Mouse (Mus musculus) kidney, embryonic 15.5 days (tissue): ENCODE results near the gene Zfp120. TPM values are rescaled to one million over a fixed set of nuclear protein-coding genes. Genes with fewer than 3 reads are reported as not detected.
"Not testable (repeated sequence)": the region's sequence is repeated elsewhere in the genome, so short reads cannot be mapped to it uniquely, and the experiment has no call there.

Experiments used
- ATAC-seq: fragments of 200-750 bp; cut with Nextera tagmentation; replicated peaks from 2 replicates; pipeline ENCODE4 v1.8.0; 2017; ENCODE audit warnings: moderate TSS enrichment; ENCODE audit not compliant: low FRiP score
- H3K27ac ChIP-seq: fragments of 300-500 bp; sonication (generic); 2 replicates; pipeline ENCODE4 v1.5.1; 2015; ENCODE audit warnings: mild to moderate bottlenecking, inconsistent platforms
- H3K27me3 ChIP-seq: fragments of 300-500 bp; sonication (generic); 2 replicates; pipeline ENCODE4 v1.6.1; 2015; ENCODE audit warnings: inconsistent platforms
- H3K36me3 ChIP-seq: fragments of 300-500 bp; sonication (generic); 2 replicates; pipeline ENCODE4 v1.6.1; 2015; ENCODE audit warnings: inconsistent platforms
- H3K4me1 ChIP-seq: fragments of 300-500 bp; sonication (generic); 2 replicates; pipeline ENCODE4 v1.6.1; 2015; ENCODE audit warnings: inconsistent platforms
- H3K4me2 ChIP-seq: fragments of 300-500 bp; sonication (generic); 2 replicates; pipeline ENCODE4 v1.6.1; 2015; ENCODE audit warnings: moderate library complexity, mild to moderate bottlenecking, inconsistent platforms
- H3K4me3 ChIP-seq: fragments of 300-500 bp; sonication (generic); replicated peaks from 2 replicates; pipeline ENCODE4 v1.5.1; 2015; ENCODE audit warnings: mild to moderate bottlenecking, inconsistent platforms
- H3K9ac ChIP-seq: fragments of 300-500 bp; sonication (generic); 2 replicates; pipeline ENCODE4 v1.6.1; 2015; ENCODE audit warnings: mild to moderate bottlenecking, inconsistent platforms
- H3K9me3 ChIP-seq: fragments of 300-500 bp; sonication (generic); replicated peaks from 2 replicates; pipeline ENCODE4 v1.6.1; 2016; ENCODE audit warnings: inconsistent platforms
- whole genome bisulfite sequencing: fragments of 180-500 bp; shearing (Covaris S2); methylation state at CpG from one replicate; pipeline ENCODE4 v1.1.7; 2015; ENCODE audit warnings: mixed read lengths; 5-methylcytosine and 5-hydroxymethylcytosine counted together
- polyA plus RNA-seq: library from polyadenylated mRNA; unstranded; fragments of >200 nt; fragmentation: Nextera tagmentation; extraction: Ambion mirVana; gene quantifications from 2 replicates; pipeline ENCODE4 v1.2.1, GENCODE M21; 2015

Zfp120 gene
- polyA plus RNA-seq: 7.2 and 9.0 TPM in 2 replicates

DNA sequence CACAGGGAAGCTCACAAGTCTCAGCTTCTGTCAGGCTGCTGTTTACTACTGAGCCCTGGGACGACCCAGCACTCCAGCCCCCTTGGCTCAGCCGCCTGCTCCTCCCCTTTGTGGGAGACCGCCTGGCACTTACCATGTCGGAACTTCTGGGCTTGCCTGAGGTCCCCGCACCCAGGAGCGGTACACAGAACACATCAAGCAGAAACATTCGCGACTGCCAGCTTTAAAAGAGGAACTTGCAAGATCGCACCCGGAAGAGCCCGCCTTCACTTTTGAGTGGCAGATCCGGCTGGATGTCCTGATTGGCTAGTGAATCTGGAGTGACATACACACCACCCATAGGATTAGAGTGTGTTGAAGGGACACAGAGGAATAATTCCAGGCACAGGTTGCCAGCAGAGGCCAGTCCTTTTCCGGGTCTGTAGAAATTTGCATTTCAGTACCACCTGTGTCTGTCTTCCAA is at the start of gene Zfp120:
Zfp120 (minus strand) TSS at position 274 of the 463 bp plus-strand sequence.
- Histone ChIP-seq H3K4me2 (peak within 1 kb of the TSS; percentile 62), H3K9me3 (no peaks in the 10 kb centered on the region), H3K27ac (peak within 1 kb of the TSS; percentile 86), H3K9ac (peak within 1 kb of the TSS; percentile 81), H3K4me3 (peak within 1 kb of the TSS; percentile 84), H3K27me3 (no peaks in the 10 kb centered on the region), H3K4me1 (peaks cover 6% of the 10 kb centered on the region), H3K36me3 (peaks cover 14% of the 10 kb centered on the region; the same call in 1 of the 2 replicates)
- 0% methylated on average over 13 of the region's 13 CpGs for WGBS
- ATAC-seq: peak; percentile 100

DNA sequence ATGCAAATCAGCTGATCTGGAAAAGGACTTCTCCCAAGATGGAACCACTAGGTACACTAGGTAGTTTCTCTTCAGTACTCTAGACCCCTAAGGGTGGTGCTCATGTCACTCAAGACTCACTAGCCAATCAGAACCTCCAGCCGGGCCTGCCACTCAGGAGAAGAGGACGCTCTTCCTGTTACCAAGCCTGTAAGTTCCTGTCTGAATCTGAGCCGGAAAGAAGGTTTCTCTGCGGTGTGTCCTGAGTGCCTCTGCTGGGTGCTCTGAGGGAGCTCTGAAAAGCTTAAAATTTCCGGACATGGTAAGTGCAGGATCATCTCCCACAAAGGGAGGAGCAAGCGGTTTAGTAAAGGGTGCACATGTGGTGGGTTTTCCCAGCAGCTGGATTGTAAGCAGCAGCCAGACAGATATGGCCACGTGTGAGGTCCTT is 45.1 kb upstream of the Zfp120 start, which contains the start of gene Gm14139:
Gm14139 (plus strand) TSS at position 186 of the 430 bp plus-strand sequence.
- H3K4me3 ChIP-seq, H3K27me3 ChIP-seq, H3K9ac ChIP-seq, ATAC-seq, H3K4me2 ChIP-seq, H3K27ac ChIP-seq, H3K36me3 ChIP-seq, H3K4me1 ChIP-seq, H3K9me3 ChIP-seq: not testable (repeated sequence)
- WGBS: 78% methylated on average over 7 of the region's 7 CpGs

DNA sequence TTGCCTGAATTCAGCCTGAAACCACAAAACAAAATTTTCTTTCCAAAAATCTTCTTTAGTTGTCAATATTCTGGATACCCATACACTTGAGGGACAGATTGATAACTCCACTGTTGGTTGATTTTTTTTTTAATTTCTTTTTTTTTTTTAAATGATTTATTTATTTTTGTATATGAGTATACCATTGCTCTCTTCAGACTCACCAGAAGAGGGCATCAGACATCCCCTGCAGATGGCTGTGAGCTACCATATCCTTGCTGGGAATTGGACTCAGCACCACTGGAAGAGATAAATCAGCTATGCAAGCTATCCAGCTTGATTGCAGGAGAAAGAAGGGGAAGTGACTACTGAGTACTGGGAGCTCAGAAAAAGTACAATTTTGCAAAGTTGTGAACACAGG is 44.5 kb upstream of the Zfp120 start:
- not testable (repeated sequence) for H3K4me1 ChIP-seq, ATAC-seq, H3K4me2 ChIP-seq, H3K4me3 ChIP-seq, H3K9me3 ChIP-seq, H3K9ac ChIP-seq, H3K27me3 ChIP-seq, H3K27ac ChIP-seq, H3K36me3 ChIP-seq

DNA sequence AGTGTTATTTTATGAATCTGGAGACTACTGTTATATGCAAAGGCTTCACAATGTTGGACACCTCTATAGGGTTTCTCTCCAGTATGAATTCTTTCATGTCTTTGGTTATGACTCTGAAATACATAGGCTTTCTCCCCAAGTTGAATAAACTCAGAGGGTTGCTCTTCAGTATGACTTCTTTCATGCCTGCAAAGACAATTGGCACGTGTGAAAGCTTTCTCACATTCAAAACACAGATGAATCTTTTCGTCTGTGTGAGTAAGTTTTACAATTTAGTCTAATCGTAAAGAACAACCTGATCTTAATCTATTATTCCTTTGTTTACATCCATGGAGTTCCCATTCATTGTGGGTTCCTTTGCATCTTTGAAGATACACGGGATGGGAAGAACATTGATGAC is 43.1 kb upstream of the Zfp120 start, which contains the start of gene Gm10770:
Gm10770 (minus strand) TSS at position 101 of the 400 bp plus-strand sequence.
- H3K4me3 ChIP-seq, H3K9ac ChIP-seq, ATAC-seq, H3K27me3 ChIP-seq, H3K9me3 ChIP-seq, H3K4me1 ChIP-seq, H3K27ac ChIP-seq, H3K4me2 ChIP-seq, H3K36me3 ChIP-seq: not testable (repeated sequence)
- WGBS: 86% methylated on average over 4 of the region's 4 CpGs

DNA sequence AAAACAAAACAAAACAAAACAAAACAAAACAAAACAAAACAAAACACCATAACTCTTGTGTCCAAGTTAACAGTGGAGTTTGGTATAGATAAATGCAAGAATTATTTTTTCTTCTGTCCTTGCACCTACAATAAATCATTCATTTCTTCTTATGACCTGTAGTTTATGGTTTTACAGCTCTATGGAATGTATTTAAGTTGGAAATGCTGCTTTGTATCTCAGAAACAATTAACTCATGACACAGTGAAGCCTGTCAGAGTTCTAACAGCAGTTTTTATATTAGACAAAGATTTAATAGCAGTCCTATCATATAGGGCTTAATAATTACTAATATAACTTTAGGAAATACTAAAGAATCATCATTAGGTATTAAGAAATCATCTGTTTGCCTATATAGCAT is 37.3 kb upstream of the Zfp120 start:
- Histone ChIP-seq H3K27ac (no peak overlapping the region), H3K4me2 (no peak overlapping the region), H3K4me1 (no peaks in the 10 kb centered on the region), H3K4me3 (no peak overlapping the region), H3K9me3 (no peaks in the 10 kb centered on the region), H3K36me3 (no peaks in the 10 kb centered on the region), H3K27me3 (no peaks in the 10 kb centered on the region), H3K9ac (no peak overlapping the region)
- no peak for ATAC-seq

DNA sequence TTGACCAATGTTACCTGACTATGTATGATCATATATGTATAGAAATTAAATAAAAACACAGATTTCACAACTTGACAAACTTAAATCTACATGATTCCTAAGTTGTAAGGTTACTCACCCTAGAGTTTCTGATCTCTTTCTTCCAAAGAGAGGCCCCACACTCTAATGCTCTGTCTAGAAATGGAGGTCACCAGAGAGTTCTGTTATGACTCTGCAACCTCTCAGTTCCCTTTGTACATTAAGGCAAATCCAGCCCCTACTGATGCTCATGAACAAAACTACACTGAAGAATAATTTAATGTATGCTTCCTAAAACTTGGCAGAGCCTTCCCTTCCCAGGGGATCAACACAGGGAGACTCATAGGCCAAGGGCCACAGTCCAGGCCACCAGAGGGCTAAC is 30.2 kb upstream of the Zfp120 start:
- Histone ChIP-seq H3K4me3 (no peak overlapping the region), H3K27me3 (no peaks in the 10 kb centered on the region), H3K36me3 (no peaks in the 10 kb centered on the region), H3K9me3 (no peaks in the 10 kb centered on the region), H3K27ac (no peak overlapping the region), H3K9ac (no peak overlapping the region), H3K4me1 (no peaks in the 10 kb centered on the region), H3K4me2 (no peak overlapping the region)
- no peak for ATAC-seq

DNA sequence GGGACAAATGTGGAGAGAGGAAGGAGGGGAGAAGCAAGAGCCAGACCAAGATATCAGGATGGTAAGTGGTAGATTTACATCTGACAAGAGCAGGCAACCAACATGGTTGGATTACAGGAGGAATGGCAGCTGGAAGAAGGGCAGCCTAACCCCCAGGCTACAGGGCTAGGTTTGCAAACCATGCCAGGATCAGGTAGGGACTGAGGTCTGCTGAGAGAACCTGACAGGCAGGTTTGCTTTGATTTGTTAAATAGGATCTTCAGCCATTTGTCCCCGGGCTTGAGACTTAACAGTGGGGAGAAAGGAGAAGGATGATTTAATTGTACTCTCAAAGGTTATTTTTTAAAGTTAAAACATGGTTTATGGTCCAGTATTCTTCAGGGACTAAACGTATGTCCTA is 3.7 kb downstream of the Zfp120 start:
- Histone ChIP-seq H3K4me2 (no peak overlapping the region), H3K4me1 (peaks cover 6% of the 10 kb centered on the region), H3K36me3 (peaks cover 28% of the 10 kb centered on the region), H3K4me3 (no peak overlapping the region), H3K27ac (no peak overlapping the region), H3K9ac (no peak overlapping the region), H3K9me3 (no peaks in the 10 kb centered on the region), H3K27me3 (no peaks in the 10 kb centered on the region)
- no peak for ATAC-seq
- 74% methylated on average over 2 of the region's 2 CpGs for WGBS

DNA sequence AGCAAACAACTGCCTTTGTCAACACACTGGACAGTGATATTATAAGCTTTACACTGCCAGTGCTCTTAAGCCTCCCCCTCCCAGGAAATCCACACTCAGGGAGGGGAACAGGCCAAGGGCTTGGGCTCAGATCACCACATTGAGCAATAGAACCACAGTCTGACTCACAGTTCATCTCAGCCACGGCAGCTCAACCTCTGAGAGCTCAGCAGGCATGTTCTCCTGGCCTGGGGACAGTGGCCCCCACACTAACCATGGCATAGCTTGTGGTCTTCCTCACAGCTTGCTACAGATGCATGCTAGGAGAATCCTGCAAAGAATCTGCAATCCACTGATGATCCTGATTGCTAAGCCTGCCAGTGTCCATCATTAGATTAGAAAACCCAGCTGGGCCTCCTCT is 4.5 kb downstream of the Zfp120 start:
- H3K27me3 ChIP-seq, H3K9ac ChIP-seq, ATAC-seq, H3K27ac ChIP-seq, H3K9me3 ChIP-seq, H3K4me2 ChIP-seq, H3K4me3 ChIP-seq, H3K4me1 ChIP-seq: not testable (repeated sequence)
- whole genome bisulfite sequencing: 91% methylated on average over 1 of the region's 1 CpGs
- peaks cover 28% of the 10 kb centered on the region for H3K36me3 ChIP-seq

DNA sequence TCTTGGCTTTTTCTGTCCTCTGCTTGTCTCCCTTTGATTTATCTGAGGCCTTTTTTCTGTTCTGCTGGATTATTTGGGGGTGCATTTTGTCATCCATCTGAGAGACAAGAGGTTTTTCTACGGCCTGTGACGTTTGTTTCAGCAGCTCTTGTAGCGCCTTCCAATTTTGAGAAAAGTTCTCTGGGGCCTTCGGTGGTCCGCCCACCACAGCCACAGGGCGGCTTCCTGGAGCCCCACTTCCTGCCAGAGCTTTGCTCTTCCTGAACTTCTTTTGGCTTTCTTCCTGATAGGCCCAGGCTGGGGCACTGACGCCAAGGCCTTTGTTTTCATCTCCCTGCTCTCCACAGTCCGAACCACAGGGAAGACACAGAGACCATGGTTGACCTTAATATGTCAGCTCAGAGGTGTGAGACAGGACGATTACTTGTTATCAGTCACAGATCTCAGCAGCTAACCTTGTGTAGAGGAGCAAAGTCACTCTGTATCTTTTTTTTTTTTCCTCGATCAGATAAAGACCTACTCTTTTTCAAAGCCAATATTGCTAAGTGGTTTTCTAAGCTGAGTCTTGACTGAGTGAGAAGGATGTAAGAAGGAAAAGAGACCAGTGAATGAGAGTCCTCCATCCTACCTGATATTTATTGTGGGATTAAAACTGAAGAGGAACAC is 25.1 kb downstream of the Zfp120 start:
- Histone ChIP-seq H3K9ac (no peak overlapping the region), H3K4me1 (no peaks in the 10 kb centered on the region), H3K36me3 (peaks cover 33% of the 10 kb centered on the region), H3K4me3 (no peak overlapping the region), H3K27ac (no peak overlapping the region), H3K27me3 (no peaks in the 10 kb centered on the region), H3K9me3 (peaks cover 10% of the 10 kb centered on the region; the same call in 1 of the 2 replicates), H3K4me2 (no peak overlapping the region)
- no peak for ATAC-seq
- 84% methylated on average over 10 of the region's 10 CpGs for WGBS

DNA sequence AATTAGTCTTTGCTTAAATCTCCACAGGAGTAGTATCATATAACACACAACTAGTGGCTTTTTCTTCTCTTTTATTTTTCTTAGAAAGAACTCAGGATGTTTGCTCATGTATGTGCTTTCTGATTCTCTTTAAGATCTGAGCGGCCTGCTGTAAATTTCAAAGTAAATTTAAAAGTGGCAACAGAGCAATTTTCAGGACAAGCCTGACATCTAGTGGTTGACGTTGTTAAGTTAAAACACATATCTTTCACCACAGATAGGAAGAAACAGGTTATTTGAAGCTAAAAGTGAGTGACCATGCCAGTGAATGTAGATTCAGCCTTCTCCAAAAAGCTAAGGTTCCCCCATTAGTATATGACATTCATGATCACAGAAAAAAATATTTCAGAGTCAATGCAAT is 36.9 kb downstream of the Zfp120 start:
- 10% methylated on average over 2 of the region's 2 CpGs for WGBS
- H3K4me2 ChIP-seq, ATAC-seq, H3K4me1 ChIP-seq, H3K27me3 ChIP-seq, H3K9me3 ChIP-seq, H3K4me3 ChIP-seq, H3K27ac ChIP-seq, H3K36me3 ChIP-seq, H3K9ac ChIP-seq: not testable (repeated sequence)

Other genes starting within 250 kb of the Zfp120 start
- not detected in 2 replicates for gene Gm10770, start 43.0 kb upstream of the Zfp120 start, polyA plus RNA-seq
- not detected in 2 replicates for gene Gm14139, start 45.0 kb upstream of the Zfp120 start, polyA plus RNA-seq
- gene Zfp937, start 81.4 kb upstream of the Zfp120 start, polyA plus RNA-seq: 13.2 and 13.6 TPM in 2 replicates
- gene Gm21994, start 118.9 kb upstream of the Zfp120 start, polyA plus RNA-seq: 6.9 and 7.2 TPM in 2 replicates
- not detected in 2 replicates for gene Gm14124, start 120.8 kb upstream of the Zfp120 start, polyA plus RNA-seq
- 2.1 and 4.2 TPM in 2 replicates for gene Gm10130, start 187.0 kb upstream of the Zfp120 start, polyA plus RNA-seq
- 8.7 and 9.1 TPM in 2 replicates for gene 3300002I08Rik, start 226.1 kb upstream of the Zfp120 start, polyA plus RNA-seq